Mouse (Mus musculus) bone marrow, adult 2 months (tissue): ENCODE measurements at regions not wholly inside any gene's neighbourhood (a gene's known extent, or its start where the extent isn't known, plus 50 kb on each side); places are given as distances from the start of the nearest gene placed in this dataset.

Experiments
- H3K27ac ChIP-seq: fragments of 200-500 bp; 2 replicates; pipeline ENCODE4 v1.5.1; 2012; ENCODE audit warnings: low read depth, mild to moderate bottlenecking, control low read depth, inconsistent platforms, low read length; ENCODE audit not compliant: control insufficient read depth, poor library complexity, insufficient read depth
- H3K4me1 ChIP-seq: fragments of 200-500 bp; 2 replicates; pipeline ENCODE4 v1.6.1; 2011; ENCODE audit warnings: low read length; ENCODE audit not compliant: control insufficient read depth, insufficient read depth
- H3K4me3 ChIP-seq: fragments of 200-500 bp; replicated peaks from 2 replicates; pipeline ENCODE3; 2011; ENCODE audit warnings: mild to moderate bottlenecking, low read depth, low read length, control low read depth; ENCODE audit not compliant: control insufficient read depth
- CTCF ChIP-seq: fragments of 200-500 bp; IDR thresholded peaks from 2 replicates; pipeline ENCODE4 v1.5.1; 2011; ENCODE audit warnings: low read length, control low read depth; ENCODE audit not compliant: control insufficient read depth, insufficient read depth
- POLR2A ChIP-seq: fragments of 200-500 bp; IDR thresholded peaks from 2 replicates; pipeline ENCODE4 v1.6.1; 2011; ENCODE audit warnings: low read depth, mild to moderate bottlenecking, control low read depth, low read length, borderline replicate concordance; ENCODE audit not compliant: control insufficient read depth
- WGBS: fragments of 180-500 bp; shearing (Covaris S2); methylation state at CpG from one replicate; pipeline ENCODE4 v1.1.7; 2018; 5-methylcytosine and 5-hydroxymethylcytosine counted together

DNA sequence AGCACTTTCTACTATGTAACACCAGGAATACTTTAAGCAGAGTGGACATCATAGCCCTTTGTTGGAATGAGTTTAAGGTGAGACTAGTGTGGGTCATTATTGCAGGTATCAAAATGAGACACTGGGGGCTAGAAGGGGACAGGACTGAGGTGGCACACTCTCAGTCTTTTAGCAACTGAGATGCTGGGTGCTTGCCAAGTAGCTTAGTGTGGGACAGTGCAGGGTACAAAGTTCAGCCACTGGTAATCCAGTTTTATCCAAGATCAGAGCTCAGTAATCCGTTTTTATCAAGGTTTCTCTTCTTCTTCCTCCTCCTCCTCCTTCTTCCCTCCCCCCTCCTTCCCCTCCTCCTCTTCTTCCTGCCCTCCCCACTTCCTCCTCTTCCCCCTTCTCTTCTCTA, 92.9 kb downstream of the Aldh8a1 start:
- TF ChIP-seq CTCF (no peak), POLR2A (no peak)
- Histone ChIP-seq H3K4me3 (no peak overlapping the region), H3K27ac (no peak overlapping the region), H3K4me1 (no peaks in the 10 kb centered on the region; the same call in 1 of the 2 replicates)
- 8% methylated on average over 1 of the region's 1 CpGs for WGBS

DNA sequence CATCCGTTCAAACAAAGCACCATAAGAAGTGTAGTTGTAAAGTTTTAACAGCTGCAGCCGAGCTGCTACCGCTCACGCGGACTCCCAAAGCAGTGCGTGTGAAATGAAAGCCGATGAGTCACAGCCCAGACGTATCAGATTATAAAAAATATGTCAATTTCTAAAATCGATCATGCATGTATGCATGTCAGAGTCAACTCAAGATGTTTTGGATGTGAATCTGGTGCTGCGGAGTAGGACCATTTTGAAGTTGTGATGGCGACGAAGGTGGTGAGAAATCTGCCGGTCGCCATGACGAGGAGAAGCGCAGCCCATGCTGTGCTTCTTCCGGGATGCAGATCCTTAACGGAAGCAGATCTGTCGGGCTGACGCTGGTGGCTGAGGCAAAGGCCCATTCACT, 93.5 kb downstream of the Aldh8a1 start:
- WGBS = 84% methylated on average over 20 of the region's 20 CpGs
- TF ChIP-seq CTCF = no peak
- TF ChIP-seq POLR2A = no peak
- no peak overlapping the region for H3K27ac ChIP-seq

DNA sequence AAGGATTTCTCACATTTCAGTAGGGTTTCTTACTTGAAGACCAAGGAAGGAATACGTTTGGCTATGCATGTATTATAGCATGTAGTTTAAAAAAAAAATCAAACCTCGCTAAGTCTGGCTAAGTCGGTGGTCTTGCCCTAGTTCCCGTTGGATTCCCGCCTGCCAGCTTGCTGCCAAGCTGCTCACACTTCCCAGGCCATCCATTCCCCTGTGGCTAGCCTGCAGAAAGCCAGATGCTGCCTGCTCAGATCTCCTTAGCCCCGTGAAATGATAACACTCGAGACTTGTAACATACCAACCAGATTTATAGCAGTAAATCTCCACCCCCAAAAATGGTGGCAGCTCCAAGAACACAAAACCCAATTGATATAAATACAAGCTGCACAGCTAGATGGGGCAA, 97.2 kb downstream of the Aldh8a1 start:
- TF ChIP-seq POLR2A = no peak
- TF ChIP-seq CTCF = no peak
- Histone ChIP-seq H3K4me3 (no peak overlapping the region), H3K4me1 (no peaks in the 10 kb centered on the region), H3K27ac (no peak overlapping the region)
- WGBS = 78% methylated on average over 7 of the region's 7 CpGs

More for the DNA sequence above, 93.5 kb downstream of the Aldh8a1 start:
- no peaks in the 10 kb centered on the region; the same call in 1 of the 2 replicates for H3K4me1 ChIP-seq
- no peak overlapping the region for H3K4me3 ChIP-seq

DNA sequence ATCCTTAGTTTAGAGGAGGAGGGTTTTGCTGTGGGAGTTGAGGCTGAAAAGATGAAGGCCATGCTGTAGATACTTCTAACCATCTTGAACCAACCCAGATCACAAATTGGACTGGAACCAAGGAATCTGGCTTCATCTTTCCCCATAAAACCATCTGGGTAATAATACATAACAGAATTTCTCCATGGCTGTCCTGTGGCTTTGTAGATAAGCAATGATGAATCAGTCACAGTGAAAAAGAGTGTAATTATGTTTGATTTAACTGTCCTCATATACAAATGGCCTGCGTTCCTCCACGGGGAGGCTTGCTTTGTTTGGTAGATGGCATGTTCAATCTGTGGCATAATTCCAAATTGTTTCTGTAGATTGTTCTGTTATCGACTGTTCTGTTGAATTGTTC, 100.9 kb downstream of the Aldh8a1 start:
- H3K27ac ChIP-seq = no peak overlapping the region
- no peak overlapping the region for H3K4me3 ChIP-seq
- no peaks in the 10 kb centered on the region; the same call in 1 of the 2 replicates for H3K4me1 ChIP-seq
- 74% methylated on average over 3 of the region's 3 CpGs for WGBS
- TF ChIP-seq CTCF = no peak
- TF ChIP-seq POLR2A = no peak

DNA sequence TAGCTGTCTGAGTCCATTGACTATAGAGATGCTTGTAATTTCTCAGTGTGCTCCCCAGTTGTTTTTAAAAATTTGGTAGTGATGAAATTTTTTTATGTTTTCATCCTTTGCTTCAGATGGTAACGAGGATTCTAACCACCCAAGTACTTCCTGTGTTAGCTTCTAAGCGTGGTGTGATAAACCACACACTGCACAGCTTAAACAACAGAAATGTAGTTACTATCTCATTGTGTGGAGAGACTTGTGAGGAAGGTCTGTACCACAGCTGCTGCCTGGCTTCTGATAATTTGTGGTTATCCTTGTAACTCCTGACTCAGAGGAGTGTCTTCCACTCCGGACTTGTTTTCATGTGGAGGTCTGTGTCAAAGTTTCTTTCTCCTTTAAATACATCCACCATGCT, 102.3 kb downstream of the Aldh8a1 start:
- WGBS = 6% methylated on average over 3 of the region's 3 CpGs
- Histone ChIP-seq H3K4me1 (no peaks in the 10 kb centered on the region; the same call in 1 of the 2 replicates), H3K27ac (no peak overlapping the region), H3K4me3 (no peak overlapping the region)
- TF ChIP-seq POLR2A = no peak
- TF ChIP-seq CTCF = no peak

DNA sequence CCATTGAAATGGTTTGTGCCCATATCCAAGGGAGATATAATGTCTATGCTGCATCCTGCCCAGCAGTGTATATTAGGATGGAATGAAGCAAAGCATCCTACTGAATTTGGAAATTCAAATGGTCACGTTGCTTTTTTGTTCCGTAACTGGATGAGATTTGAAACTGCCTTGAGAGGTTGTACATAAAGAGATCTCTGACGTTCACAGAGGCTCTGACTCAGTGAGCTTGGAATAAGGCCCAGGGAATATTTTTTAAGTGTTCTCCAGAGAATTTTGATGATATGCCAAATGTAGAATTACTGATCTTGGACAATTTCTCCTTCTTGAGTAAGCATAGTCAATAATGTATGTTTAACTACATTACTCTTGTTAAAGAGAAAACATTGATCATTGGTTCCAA, 104.2 kb downstream of the Aldh8a1 start:
- no peaks in the 10 kb centered on the region; the same call in 1 of the 2 replicates for H3K4me1 ChIP-seq
- 87% methylated on average over 3 of the region's 3 CpGs for WGBS
- TF ChIP-seq POLR2A (no peak), CTCF (no peak)
- H3K27ac ChIP-seq = no peak overlapping the region
- H3K4me3 ChIP-seq = no peak overlapping the region

DNA sequence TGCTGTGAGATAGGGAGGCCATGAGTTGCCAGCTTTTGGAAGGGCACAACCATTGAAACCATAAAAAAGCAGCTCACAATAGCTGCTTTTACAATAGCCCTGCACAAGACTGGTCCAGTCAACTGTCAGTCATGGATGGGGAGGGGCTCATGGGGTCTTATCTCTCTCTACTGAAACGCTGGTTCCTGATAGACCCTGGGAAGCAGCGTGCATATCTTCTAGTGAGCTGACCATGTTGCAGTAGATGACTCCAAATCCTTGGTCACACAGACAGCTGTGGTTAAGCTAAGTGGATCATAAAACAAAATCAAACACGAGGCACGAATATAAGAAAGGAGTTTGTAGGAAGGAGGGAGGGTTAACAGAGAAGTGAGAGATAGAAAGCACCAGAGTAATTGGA, 105.0 kb downstream of the Aldh8a1 start:
- WGBS = 56% methylated on average over 4 of the region's 4 CpGs
- Histone ChIP-seq H3K4me3 (no peak overlapping the region), H3K4me1 (no peaks in the 10 kb centered on the region; the same call in 1 of the 2 replicates), H3K27ac (no peak overlapping the region)
- TF ChIP-seq CTCF (no peak), POLR2A (no peak)

DNA sequence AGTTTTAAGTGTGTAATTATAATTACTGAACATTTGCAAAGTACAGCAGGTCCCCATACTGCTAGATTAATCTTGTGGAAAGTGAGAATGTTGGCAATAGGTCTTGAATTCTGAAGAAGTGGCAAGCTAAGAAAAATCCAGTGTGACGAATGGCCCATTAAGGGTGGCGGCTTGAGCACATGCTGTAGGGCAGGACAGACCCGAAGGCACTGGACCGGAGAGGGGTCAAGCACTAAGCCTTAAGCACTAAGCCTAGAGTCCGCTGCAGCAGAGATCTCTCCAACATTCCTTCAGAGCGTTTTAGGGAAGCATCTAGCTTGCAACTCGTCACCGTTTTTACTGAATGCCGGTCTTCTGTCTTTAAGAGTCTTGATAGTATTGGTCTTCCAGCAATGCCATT, 105.6 kb downstream of the Aldh8a1 start:
- Histone ChIP-seq H3K4me3 (no peak overlapping the region), H3K4me1 (no peaks in the 10 kb centered on the region; the same call in 1 of the 2 replicates), H3K27ac (no peak overlapping the region)
- TF ChIP-seq CTCF = no peak
- TF ChIP-seq POLR2A = no peak
- WGBS = 89% methylated on average over 9 of the region's 9 CpGs

DNA sequence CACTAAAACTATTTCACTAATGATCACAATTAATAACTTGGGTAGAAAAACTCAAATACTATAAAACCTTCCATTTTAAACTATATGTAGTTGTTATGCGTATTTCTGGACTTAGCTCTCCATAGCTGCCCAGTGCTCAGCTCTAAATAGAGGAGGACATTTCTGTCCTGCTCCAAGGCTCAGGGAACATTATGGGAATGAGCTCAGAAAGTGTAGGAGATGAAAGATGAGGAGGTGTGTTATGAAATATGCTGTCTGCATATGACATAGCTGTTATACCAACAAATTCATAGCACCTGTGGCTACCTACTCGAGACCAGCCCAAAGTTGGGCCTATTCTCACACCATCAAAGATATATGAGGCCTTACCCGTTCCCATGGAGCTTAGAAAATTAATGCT, 106.3 kb downstream of the Aldh8a1 start:
- Histone ChIP-seq H3K4me1 (no peaks in the 10 kb centered on the region; the same call in 1 of the 2 replicates), H3K27ac (no peak overlapping the region), H3K4me3 (no peak overlapping the region)
- WGBS = 76% methylated on average over 3 of the region's 3 CpGs
- no peak for TF ChIP-seq POLR2A
- no peak for TF ChIP-seq CTCF
